Comparison of ENCODE assay signal across 11 mouse cellular contexts in the genomic region with DNA sequence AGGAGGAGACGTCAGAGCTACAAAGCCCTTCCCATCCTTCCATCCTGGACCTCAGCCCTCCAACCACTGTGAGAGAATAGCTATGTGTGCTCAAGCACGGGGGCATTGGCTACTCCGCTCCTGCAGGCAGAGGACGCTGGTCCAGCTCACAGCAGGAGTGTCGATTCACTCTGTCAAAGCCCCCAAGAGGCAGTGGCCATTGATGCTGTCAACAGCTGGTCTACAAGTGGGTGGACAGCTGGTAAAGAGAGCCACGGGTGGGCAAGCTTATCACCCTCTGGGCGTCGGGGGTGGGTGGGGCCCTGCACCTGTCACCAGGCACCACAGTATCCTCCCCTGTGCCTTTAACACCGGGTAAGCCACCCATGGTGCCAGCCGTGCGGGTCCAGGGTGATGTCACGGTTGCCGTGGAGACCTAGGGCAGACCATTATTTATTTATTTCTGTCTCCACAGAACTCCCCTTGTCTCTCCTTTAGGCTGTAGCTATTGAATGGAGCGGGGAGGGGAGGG. TPM values are rescaled to one million over a fixed set of nuclear protein-coding genes. Genes with fewer than 3 reads are reported as not detected.
A peak's percentile ranks its signal among the peaks of the same experiment; 100 is the strongest.
DNase-seq lines count a peak whose midpoint lies in the region; ATAC-seq lines count a peak whose summit lies in the region.
"Had no signal": no experiment of that assay in that cellular context is flagged by ENCODE, and none has a peak within 500 bp of the region (broad histone marks: within the 10 kb centered on the region; RNA-seq: fewer than 3 reads in every experiment).

No protein-coding gene starts in this region.

- no peaks in the 10 kb centered on the region for H3K9me3 ChIP-seq in hindbrain, embryonic 15.5 days
- H3K9me3 ChIP-seq in midbrain, embryonic 14.5 days (ENCODE audit: control insufficient read depth, low read length): no peaks in the 10 kb centered on the region
- H3K9me3 ChIP-seq: lung, embryonic 15.5 days had no signal

- H3K36me3 ChIP-seq in hindbrain, embryonic 15.5 days: no peaks in the 10 kb centered on the region
- no peaks in the 10 kb centered on the region for H3K36me3 ChIP-seq in midbrain, embryonic 14.5 days (ENCODE audit: control insufficient read depth, insufficient read depth, low read length)
- H3K36me3 ChIP-seq: lung, embryonic 15.5 days had no signal

- intact Hi-C loops in heart, postnatal 10 days (cut with DNase I): loop anchor here (10.0 kb wide), 1 partner anchor 261 kb away; no protein-coding TSS in a partner anchor

- 16% methylated on average over 14 of the region's 14 CpGs for WGBS in hindbrain, embryonic 15.5 days
- WGBS in midbrain, embryonic 14.5 days: 13% methylated on average over 14 of the region's 14 CpGs

- peak; percentile 38 for DNase-seq in MN1 (ENCODE audit: low spot score)
- peak; percentile 24 to 25 for DNase-seq in cerebellum, postnatal 36 days
- DNase-seq in midbrain, embryonic 14.5 days: peak; percentile 84
- DNase-seq in gastrocnemius, postnatal 4 days (ENCODE audit: low spot score in 2 of 2): no peak
- DNase-seq in embryo, embryonic 10 days (ENCODE audit: low spot score): no peak
- no peak for DNase-seq in heart, postnatal 10 days
- DNase-seq: gastrocnemius, postnatal 36 days had no signal

- peaks cover 16% of the 10 kb centered on the region; the same call in 1 of the 2 replicates for H3K4me1 ChIP-seq in hindbrain, embryonic 15.5 days (replicated peaks)
- H3K4me1 ChIP-seq in midbrain, embryonic 14.5 days (ENCODE audit: control insufficient read depth, insufficient read depth, low read length): peaks cover 9% of the 10 kb centered on the region
- H3K4me1 ChIP-seq: lung, embryonic 15.5 days had no signal

- H3K9ac ChIP-seq in hindbrain, embryonic 15.5 days: no peak overlapping the region
- no peak overlapping the region for H3K9ac ChIP-seq in midbrain, embryonic 14.5 days (replicated peaks; ENCODE audit: low read length)
- H3K9ac ChIP-seq: lung, embryonic 15.5 days had no signal

- peak overlapping the region; percentile 39; the same call in 1 of the 2 replicates for H3K4me2 ChIP-seq in hindbrain, embryonic 15.5 days
- peak overlapping the region; percentile 31 for H3K4me2 ChIP-seq in midbrain, embryonic 14.5 days (ENCODE audit: low read length)
- H3K4me2 ChIP-seq: lung, embryonic 15.5 days had no signal

- peak; percentile 93 for ATAC-seq in hindbrain, embryonic 15.5 days (ENCODE audit: low FRiP score, low read depth)
- peak; percentile 89 for ATAC-seq in midbrain, embryonic 14.5 days (ENCODE audit: low FRiP score, low TSS enrichment)
- no peak for ATAC-seq in granulocyte monocyte progenitor cell, adult 5-6 weeks (replicated peaks; ENCODE audit: poor library complexity, severe bottlenecking)
- ATAC-seq: Patski had no signal

- H3K4me3 ChIP-seq in hindbrain, embryonic 15.5 days: no peak overlapping the region
- H3K4me3 ChIP-seq in midbrain, embryonic 14.5 days (replicated peaks; ENCODE audit: low read depth, low read length): no peak overlapping the region
- H3K4me3 ChIP-seq: lung, embryonic 15.5 days had no signal

- peak overlapping the region; percentile 72 for H3K27ac ChIP-seq in hindbrain, embryonic 15.5 days (replicated peaks)
- peak overlapping the region; percentile 66 for H3K27ac ChIP-seq in midbrain, embryonic 14.5 days (replicated peaks; ENCODE audit: low read depth, low read length)
- H3K27ac ChIP-seq: lung, embryonic 15.5 days had no signal

- no peaks in the 10 kb centered on the region for H3K27me3 ChIP-seq in hindbrain, embryonic 15.5 days
- H3K27me3 ChIP-seq in midbrain, embryonic 14.5 days (ENCODE audit: control insufficient read depth, insufficient read depth, low read length): no peaks in the 10 kb centered on the region
- H3K27me3 ChIP-seq: lung, embryonic 15.5 days had no signal

RNA-seq across cellular contexts. Expression of gene Mmd2, which starts 24.9 kb away (rescaled TPM):
- polyA plus RNA-seq in hindbrain, embryonic 15.5 days (2015; fragmentation: Nextera tagmentation; extraction: Ambion mirVana): 63.2 and 63.8 TPM in 2 replicates
- polyA plus RNA-seq in midbrain, embryonic 14.5 days (2014; fragmentation: Nextera tagmentation; extraction: Ambion mirVana): 33.5 and 35.3 TPM in 2 replicates
- total RNA-seq in granulocyte monocyte progenitor cell, adult 5-6 weeks (2014; fragmentation: Nextera tagmentation): not detected in 2 replicates
- not detected in 2 replicates for total RNA-seq in granulocyte monocyte progenitor cell, adult 5-6 weeks (2017)
- under 1 TPM; 0.27 to 0.39 TPM for total RNA-seq in gastrocnemius, postnatal 4 days (2021)
- 1 to 10 TPM in 1 of 2 experiments, under 1 TPM in 1; 0.82 to 3.3 TPM for total RNA-seq in heart, postnatal 10 days (2021)
- total RNA-seq: gastrocnemius, postnatal 36 days had no signal
- polyA plus RNA-seq: Patski had no signal

RNA-seq across cellular contexts. Expression of gene Radil, which starts 32.8 kb away (rescaled TPM):
- 21.8 and 23.2 TPM in 2 replicates for polyA plus RNA-seq in hindbrain, embryonic 15.5 days (2015; fragmentation: Nextera tagmentation; extraction: Ambion mirVana)
- polyA plus RNA-seq in midbrain, embryonic 14.5 days (2014; fragmentation: Nextera tagmentation; extraction: Ambion mirVana): 13.6 and 16.9 TPM in 2 replicates
- not detected in 2 replicates for total RNA-seq in granulocyte monocyte progenitor cell, adult 5-6 weeks (2014; fragmentation: Nextera tagmentation)
- total RNA-seq in granulocyte monocyte progenitor cell, adult 5-6 weeks (2017): not detected in 2 replicates
- 1 to 10 TPM; 7.2 to 7.9 TPM for total RNA-seq in gastrocnemius, postnatal 4 days (2021)
- total RNA-seq in heart, postnatal 10 days (2021): 1 to 10 TPM; 2.8 to 3.4 TPM

RNA-seq across cellular contexts. Expression of gene Wipi2, which starts 43.8 kb away (rescaled TPM):
- polyA plus RNA-seq in hindbrain, embryonic 15.5 days (2015; fragmentation: Nextera tagmentation; extraction: Ambion mirVana): 44.6 and 45.7 TPM in 2 replicates
- 41.2 and 48.3 TPM in 2 replicates for polyA plus RNA-seq in midbrain, embryonic 14.5 days (2014; fragmentation: Nextera tagmentation; extraction: Ambion mirVana)
- 24.9 and 27.4 TPM in 2 replicates for total RNA-seq in granulocyte monocyte progenitor cell, adult 5-6 weeks (2014; fragmentation: Nextera tagmentation)
- 36.2 and 36.3 TPM in 2 replicates for total RNA-seq in granulocyte monocyte progenitor cell, adult 5-6 weeks (2017)
- 10 to 100 TPM; 36.9 to 39.6 TPM for total RNA-seq in gastrocnemius, postnatal 4 days (2021)
- total RNA-seq in heart, postnatal 10 days (2021): 10 to 100 TPM; 39.0 to 39.3 TPM

RNA-seq across cellular contexts. Expression of gene Papolb, which starts 53.8 kb away (rescaled TPM):
- 0.25 and 0.28 TPM in 2 replicates for polyA plus RNA-seq in hindbrain, embryonic 15.5 days (2015; fragmentation: Nextera tagmentation; extraction: Ambion mirVana)
- polyA plus RNA-seq in midbrain, embryonic 14.5 days (2014; fragmentation: Nextera tagmentation; extraction: Ambion mirVana): 0.32 and 0.34 TPM in 2 replicates
- total RNA-seq in granulocyte monocyte progenitor cell, adult 5-6 weeks (2014; fragmentation: Nextera tagmentation): not detected in 2 replicates
- total RNA-seq in granulocyte monocyte progenitor cell, adult 5-6 weeks (2017): not detected in 2 replicates
- under 1 TPM; 0.23 to 0.66 TPM for total RNA-seq in gastrocnemius, postnatal 4 days (2021)
- total RNA-seq in heart, postnatal 10 days (2021): under 1 TPM; 0.12 to 0.17 TPM

Comparison
In these comparisons a context has a peak if more than half of its experiments do, and no peak if none do; other contexts are left out.
1. DNase-seq: peak in MN1 (single experiment), cerebellum, postnatal 36 days (2 of 2) and midbrain, embryonic 14.5 days (single experiment); none in gastrocnemius, postnatal 4 days (0 of 2), embryo, embryonic 10 days (single experiment) and heart, postnatal 10 days (0 of 2).